Comparison of ENCODE assay signal across 8 mouse cellular contexts in genomic region chr11:98783236-98783696, GRCm38 (mm10). TPM values are rescaled to one million over a fixed set of nuclear protein-coding genes. Genes with fewer than 3 reads are reported as not detected.
DNase-seq lines count a peak whose midpoint lies in the region; ATAC-seq lines count a peak whose summit lies in the region.

No protein-coding gene starts in this region.

- no peaks in the 10 kb centered on the region for H3K36me3 ChIP-seq in erythroblast, embryonic 14.5 days (ENCODE audit: control insufficient read depth)
- H3K36me3 ChIP-seq in heart, embryonic 11.5 days (ENCODE audit: control insufficient read depth, insufficient read depth, low read length) = no peaks in the 10 kb centered on the region
- H3K36me3 ChIP-seq in kidney, embryonic 15.5 days = no peaks in the 10 kb centered on the region
- no peaks in the 10 kb centered on the region for H3K36me3 ChIP-seq in limb, embryonic 15.5 days
- H3K36me3 ChIP-seq in midbrain, embryonic 16.5 days (ENCODE audit: control insufficient read depth, insufficient read depth, low read length) = no peaks in the 10 kb centered on the region
- H3K36me3 ChIP-seq in stomach, embryonic 14.5 days (ENCODE audit: control insufficient read depth, insufficient read depth, low read length) = no peaks in the 10 kb centered on the region

- peak; percentile 68; the same call in 1 of the 2 replicates for ATAC-seq in heart, embryonic 11.5 days (replicated peaks; ENCODE audit: insufficient number of reproducible peaks, low FRiP score, low TSS enrichment)
- peak; percentile 67 for ATAC-seq in kidney, embryonic 15.5 days (replicated peaks; ENCODE audit: low FRiP score)
- peak; percentile 46; the same call in 1 of the 2 replicates for ATAC-seq in limb, embryonic 15.5 days (ENCODE audit: insufficient number of reproducible peaks, low FRiP score, low TSS enrichment, low read depth)
- ATAC-seq in midbrain, embryonic 16.5 days = peak; percentile 33; the same call in 1 of the 2 replicates
- ATAC-seq in stomach, embryonic 14.5 days (ENCODE audit: insufficient number of reproducible peaks, insufficient read depth, low FRiP score, low read depth) = peak; percentile 51

- peak overlapping the region; percentile 96 for H3K27ac ChIP-seq in heart, embryonic 11.5 days (ENCODE audit: low read depth, low read length)
- peak overlapping the region; percentile 98 for H3K27ac ChIP-seq in kidney, embryonic 15.5 days
- H3K27ac ChIP-seq in limb, embryonic 15.5 days = peak overlapping the region; percentile 89
- H3K27ac ChIP-seq in midbrain, embryonic 16.5 days (ENCODE audit: low read length) = peak overlapping the region; percentile 31
- H3K27ac ChIP-seq in stomach, embryonic 14.5 days (ENCODE audit: low read length) = peak overlapping the region; percentile 92

- H3K27me3 ChIP-seq in erythroblast, embryonic 14.5 days (ENCODE audit: control insufficient read depth) = peaks cover 21% of the 10 kb centered on the region
- H3K27me3 ChIP-seq in heart, embryonic 11.5 days (ENCODE audit: control insufficient read depth, insufficient read depth, low read length) = no peaks in the 10 kb centered on the region
- no peaks in the 10 kb centered on the region for H3K27me3 ChIP-seq in kidney, embryonic 15.5 days
- H3K27me3 ChIP-seq in limb, embryonic 15.5 days = no peaks in the 10 kb centered on the region
- H3K27me3 ChIP-seq in midbrain, embryonic 16.5 days (ENCODE audit: control insufficient read depth, insufficient read depth, low read depth, low read length) = no peaks in the 10 kb centered on the region
- H3K27me3 ChIP-seq in stomach, embryonic 14.5 days (ENCODE audit: control insufficient read depth, insufficient read depth, low read length) = no peaks in the 10 kb centered on the region

- under 1% methylated on average over 19 of the region's 20 CpGs for WGBS in heart, embryonic 11.5 days (ENCODE audit: insufficient replicate concordance)
- WGBS in kidney, embryonic 15.5 days = under 1% methylated on average over 20 of the region's 20 CpGs
- WGBS in limb, embryonic 15.5 days = 1% methylated on average over 20 of the region's 20 CpGs
- under 1% methylated on average over 20 of the region's 20 CpGs for WGBS in midbrain, embryonic 16.5 days
- 1% methylated on average over 20 of the region's 20 CpGs for WGBS in stomach, embryonic 14.5 days

- peak overlapping the region; percentile 67 for H3K9ac ChIP-seq in heart, embryonic 11.5 days (ENCODE audit: low read depth, low read length)
- H3K9ac ChIP-seq in kidney, embryonic 15.5 days = peak overlapping the region; percentile 38
- no peak overlapping the region; the same call in 1 of the 2 replicates for H3K9ac ChIP-seq in limb, embryonic 15.5 days
- no peak overlapping the region; the same call in 1 of the 2 replicates for H3K9ac ChIP-seq in midbrain, embryonic 16.5 days (ENCODE audit: low read depth, low read length)
- no peak overlapping the region for H3K9ac ChIP-seq in stomach, embryonic 14.5 days (replicated peaks; ENCODE audit: low read depth, low read length)

- H3K4me2 ChIP-seq in heart, embryonic 11.5 days = peak overlapping the region; percentile 69
- peak overlapping the region; percentile 55 for H3K4me2 ChIP-seq in kidney, embryonic 15.5 days
- peak overlapping the region; percentile 37 for H3K4me2 ChIP-seq in limb, embryonic 15.5 days
- peak overlapping the region; percentile 36 for H3K4me2 ChIP-seq in midbrain, embryonic 16.5 days (ENCODE audit: low read length)
- peak overlapping the region; percentile 39 for H3K4me2 ChIP-seq in stomach, embryonic 14.5 days (replicated peaks; ENCODE audit: low read depth, low read length)

- peak overlapping the region; percentile 64 for H3K4me3 ChIP-seq in erythroblast, embryonic 14.5 days (replicated peaks)
- H3K4me3 ChIP-seq in heart, embryonic 11.5 days (ENCODE audit: low read depth, low read length) = peak overlapping the region; percentile 35
- H3K4me3 ChIP-seq in kidney, embryonic 15.5 days (replicated peaks) = peak overlapping the region; percentile 25
- peak overlapping the region; percentile 20 for H3K4me3 ChIP-seq in limb, embryonic 15.5 days
- no peak overlapping the region for H3K4me3 ChIP-seq in midbrain, embryonic 16.5 days (ENCODE audit: low read depth, low read length)
- H3K4me3 ChIP-seq in stomach, embryonic 14.5 days (ENCODE audit: low read depth, low read length) = peak overlapping the region; percentile 8; the same call in 1 of the 2 replicates

- peak; percentile 86 for DNase-seq in 416B (ENCODE audit: low read depth)
- peak; percentile 99 for DNase-seq in adrenal gland, postnatal 36 days

- H3K9me3 ChIP-seq in erythroblast, embryonic 14.5 days (ENCODE audit: control insufficient read depth, low read length) = no peaks in the 10 kb centered on the region
- no peaks in the 10 kb centered on the region for H3K9me3 ChIP-seq in heart, embryonic 11.5 days (replicated peaks; ENCODE audit: control insufficient read depth, low read length)
- no peaks in the 10 kb centered on the region for H3K9me3 ChIP-seq in kidney, embryonic 15.5 days (replicated peaks)
- no peaks in the 10 kb centered on the region for H3K9me3 ChIP-seq in limb, embryonic 15.5 days
- H3K9me3 ChIP-seq in midbrain, embryonic 16.5 days (replicated peaks; ENCODE audit: control insufficient read depth, low read length, poor library complexity, severe bottlenecking) = no peaks in the 10 kb centered on the region
- no peaks in the 10 kb centered on the region for H3K9me3 ChIP-seq in stomach, embryonic 14.5 days (ENCODE audit: control insufficient read depth, low read depth, low read length)

- peaks cover 51% of the 10 kb centered on the region for H3K4me1 ChIP-seq in erythroblast, embryonic 14.5 days (ENCODE audit: control insufficient read depth)
- H3K4me1 ChIP-seq in heart, embryonic 11.5 days (ENCODE audit: control insufficient read depth, insufficient read depth, low read length) = peaks cover 59% of the 10 kb centered on the region
- H3K4me1 ChIP-seq in kidney, embryonic 15.5 days = peaks cover 90% of the 10 kb centered on the region
- H3K4me1 ChIP-seq in limb, embryonic 15.5 days = peaks cover 65% of the 10 kb centered on the region
- peaks cover 25% of the 10 kb centered on the region for H3K4me1 ChIP-seq in midbrain, embryonic 16.5 days (ENCODE audit: control insufficient read depth, insufficient read depth, low read length)
- peaks cover 56% of the 10 kb centered on the region for H3K4me1 ChIP-seq in stomach, embryonic 14.5 days (ENCODE audit: control insufficient read depth, insufficient read depth, low read length)

RNA-seq across cellular contexts. Expression of gene Nr1d1, which starts 8.1 kb away (rescaled TPM):
- total RNA-seq in adrenal gland, postnatal 36 days (2021) = 100 to 1,000 TPM; 116 to 171 TPM
- polyA plus RNA-seq in erythroblast, embryonic 14.5 days (2012) = 0.22 and 0.29 TPM in 2 replicates
- 5.6 and 6.4 TPM in 2 replicates for polyA plus RNA-seq in heart, embryonic 11.5 days (2014; fragmentation: Nextera tagmentation; extraction: Ambion mirVana)
- 2.0 and 2.3 TPM in 2 replicates for polyA plus RNA-seq in kidney, embryonic 15.5 days (2015; fragmentation: Nextera tagmentation; extraction: Ambion mirVana)
- polyA plus RNA-seq in limb, embryonic 15.5 days (2015; fragmentation: Nextera tagmentation; extraction: Ambion mirVana) = 1.2 TPM in 2 replicates
- 3.5 and 5.2 TPM in 2 replicates for polyA plus RNA-seq in midbrain, embryonic 16.5 days (2015; fragmentation: Nextera tagmentation; extraction: Ambion mirVana)
- polyA plus RNA-seq in stomach, embryonic 14.5 days (2014; fragmentation: Nextera tagmentation; extraction: Ambion mirVana) = 1.7 and 2.3 TPM in 2 replicates

RNA-seq across cellular contexts. Expression of gene Msl1, which starts 12.1 kb away (rescaled TPM):
- 100 to 1,000 TPM in 1 of 2 experiments, 10 to 100 TPM in 1; 94.2 to 106 TPM for total RNA-seq in adrenal gland, postnatal 36 days (2021)
- polyA plus RNA-seq in erythroblast, embryonic 14.5 days (2012) = 2.7 TPM in 2 replicates
- polyA plus RNA-seq in heart, embryonic 11.5 days (2014; fragmentation: Nextera tagmentation; extraction: Ambion mirVana) = 15.9 and 17.1 TPM in 2 replicates
- polyA plus RNA-seq in kidney, embryonic 15.5 days (2015; fragmentation: Nextera tagmentation; extraction: Ambion mirVana) = 25.1 and 25.8 TPM in 2 replicates
- polyA plus RNA-seq in limb, embryonic 15.5 days (2015; fragmentation: Nextera tagmentation; extraction: Ambion mirVana) = 22.9 and 25.8 TPM in 2 replicates
- polyA plus RNA-seq in midbrain, embryonic 16.5 days (2015; fragmentation: Nextera tagmentation; extraction: Ambion mirVana) = 29.2 and 33.2 TPM in 2 replicates
- polyA plus RNA-seq in stomach, embryonic 14.5 days (2014; fragmentation: Nextera tagmentation; extraction: Ambion mirVana) = 21.6 and 22.3 TPM in 2 replicates

RNA-seq across cellular contexts. Expression of gene Casc3, which starts 21.4 kb away (rescaled TPM):
- 10 to 100 TPM; 29.6 to 34.3 TPM for total RNA-seq in adrenal gland, postnatal 36 days (2021)
- polyA plus RNA-seq in erythroblast, embryonic 14.5 days (2012) = 2.6 and 3.3 TPM in 2 replicates
- polyA plus RNA-seq in heart, embryonic 11.5 days (2014; fragmentation: Nextera tagmentation; extraction: Ambion mirVana) = 22.2 and 28.5 TPM in 2 replicates
- 40.6 and 40.8 TPM in 2 replicates for polyA plus RNA-seq in kidney, embryonic 15.5 days (2015; fragmentation: Nextera tagmentation; extraction: Ambion mirVana)
- polyA plus RNA-seq in limb, embryonic 15.5 days (2015; fragmentation: Nextera tagmentation; extraction: Ambion mirVana) = 30.0 and 32.5 TPM in 2 replicates
- 47.0 and 51.7 TPM in 2 replicates for polyA plus RNA-seq in midbrain, embryonic 16.5 days (2015; fragmentation: Nextera tagmentation; extraction: Ambion mirVana)
- 33.7 and 35.1 TPM in 2 replicates for polyA plus RNA-seq in stomach, embryonic 14.5 days (2014; fragmentation: Nextera tagmentation; extraction: Ambion mirVana)

RNA-seq across cellular contexts. Expression of gene Thra, which starts 42.8 kb away (rescaled TPM):
- 10 to 100 TPM; 69.2 to 91.7 TPM for total RNA-seq in adrenal gland, postnatal 36 days (2021)
- 3.2 TPM in 2 replicates for polyA plus RNA-seq in erythroblast, embryonic 14.5 days (2012)
- 32.2 and 35.7 TPM in 2 replicates for polyA plus RNA-seq in heart, embryonic 11.5 days (2014; fragmentation: Nextera tagmentation; extraction: Ambion mirVana)
- 21.7 and 26.9 TPM in 2 replicates for polyA plus RNA-seq in kidney, embryonic 15.5 days (2015; fragmentation: Nextera tagmentation; extraction: Ambion mirVana)
- 38.4 and 39.6 TPM in 2 replicates for polyA plus RNA-seq in limb, embryonic 15.5 days (2015; fragmentation: Nextera tagmentation; extraction: Ambion mirVana)
- 139 and 149 TPM in 2 replicates for polyA plus RNA-seq in midbrain, embryonic 16.5 days (2015; fragmentation: Nextera tagmentation; extraction: Ambion mirVana)
- polyA plus RNA-seq in stomach, embryonic 14.5 days (2014; fragmentation: Nextera tagmentation; extraction: Ambion mirVana) = 61.4 and 62.9 TPM in 2 replicates

RNA-seq across cellular contexts. Expression of gene Rapgefl1, which starts 53.3 kb away (rescaled TPM):
- under 1 TPM; 0.46 to 0.69 TPM for total RNA-seq in adrenal gland, postnatal 36 days (2021)
- polyA plus RNA-seq in erythroblast, embryonic 14.5 days (2012) = not detected in 2 replicates
- 0.57 and 0.73 TPM in 2 replicates for polyA plus RNA-seq in heart, embryonic 11.5 days (2014; fragmentation: Nextera tagmentation; extraction: Ambion mirVana)
- 1.6 and 1.7 TPM in 2 replicates for polyA plus RNA-seq in kidney, embryonic 15.5 days (2015; fragmentation: Nextera tagmentation; extraction: Ambion mirVana)
- polyA plus RNA-seq in limb, embryonic 15.5 days (2015; fragmentation: Nextera tagmentation; extraction: Ambion mirVana) = 11.1 TPM in 2 replicates
- 9.6 and 10.6 TPM in 2 replicates for polyA plus RNA-seq in midbrain, embryonic 16.5 days (2015; fragmentation: Nextera tagmentation; extraction: Ambion mirVana)
- polyA plus RNA-seq in stomach, embryonic 14.5 days (2014; fragmentation: Nextera tagmentation; extraction: Ambion mirVana) = 5.6 and 7.7 TPM in 2 replicates

Comparison
In these comparisons a context has a peak if more than half of its experiments do, and no peak if none do; other contexts are left out.
1. H3K27ac ChIP-seq: peak in every context shown above with its lines; median percentile 98 in kidney, embryonic 15.5 days; 96 in heart, embryonic 11.5 days; 92 in stomach, embryonic 14.5 days; 89 in limb, embryonic 15.5 days; 31 in midbrain, embryonic 16.5 days.
2. H3K9ac ChIP-seq: peak in heart, embryonic 11.5 days (single experiment) and kidney, embryonic 15.5 days (single experiment); none in limb, embryonic 15.5 days (single experiment), midbrain, embryonic 16.5 days (single experiment) and stomach, embryonic 14.5 days (single experiment).
3. Peak in every context shown above with its lines, with median percentiles within 50 percentile points of each other: ATAC-seq and H3K4me2 ChIP-seq.